ENCODE assay signal across 10 mouse cellular contexts in the genomic region with DNA sequence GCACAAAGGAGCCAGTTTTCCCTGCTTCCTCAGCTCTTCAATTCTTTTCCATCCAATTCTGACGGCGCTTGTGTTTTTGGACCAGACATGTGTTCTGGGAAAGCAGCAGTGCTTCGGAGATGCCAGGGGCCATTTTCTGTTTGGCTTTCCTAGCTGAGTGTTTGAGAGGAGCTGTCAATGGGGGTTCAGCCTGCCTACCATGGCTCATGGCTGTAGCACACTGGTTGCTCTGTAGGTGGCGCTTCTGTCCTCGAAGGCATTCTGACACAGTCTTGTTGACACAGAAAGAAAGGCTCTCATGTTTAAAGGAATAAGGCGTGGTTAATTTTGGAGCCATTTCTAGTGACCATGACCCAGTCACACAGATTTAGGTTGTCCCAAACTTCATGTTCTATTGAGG. TPM values are rescaled to one million over a fixed set of nuclear protein-coding genes. Genes with fewer than 3 reads are reported as not detected.
A peak's percentile ranks its signal among the peaks of the same experiment; 100 is the strongest.
DNase-seq lines count a peak whose midpoint lies in the region; ATAC-seq and TF ChIP-seq lines count a peak whose summit lies in the region.
"Had no signal": no experiment of that assay in that cellular context is flagged by ENCODE, and none has a peak within 500 bp of the region (broad histone marks: within the 10 kb centered on the region; RNA-seq: fewer than 3 reads in every experiment).

No protein-coding gene starts in this region.

- TF ChIP-seq CTCF in midbrain, postnatal 0 days (IDR thresholded peaks at IDR 0.05), result peak; percentile 23; the same call in 1 of the 2 replicates
- no peak; the same call in 1 of the 2 replicates for TF ChIP-seq CTCF in forebrain, postnatal 0 days (IDR thresholded peaks at IDR 0.05; ENCODE audit: low read depth)

- peak; percentile 15 to 32 for DNase-seq in cerebellum, postnatal 14 days
- no peak for DNase-seq in cerebellum, adult 18-20 months
- DNase-seq in midbrain, postnatal 0 days (ENCODE audit: low spot score), result no peak
- no peak for DNase-seq in midbrain, embryonic 14.5 days
- peak; percentile 29 for DNase-seq in induced T-regulatory cell, adult 2 months (ENCODE audit: low read depth)
- DNase-seq in thymus, postnatal 0 days (ENCODE audit: low spot score), result peak; percentile 35
- no peak for DNase-seq in forebrain, postnatal 0 days
- no peak for DNase-seq in heart, postnatal 25 days (ENCODE audit: low spot score)

- no peak overlapping the region for H3K4me2 ChIP-seq in midbrain, postnatal 0 days (ENCODE audit: low read depth, low read length, poor library complexity, severe bottlenecking)
- H3K4me2 ChIP-seq in midbrain, embryonic 14.5 days (ENCODE audit: low read length), result no peak overlapping the region
- no peak overlapping the region for H3K4me2 ChIP-seq in forebrain, postnatal 0 days (ENCODE audit: low read depth)
- H3K4me2 ChIP-seq: heart, embryonic 11.5 days had no signal

- no peak for ATAC-seq in midbrain, postnatal 0 days (ENCODE audit: low FRiP score)
- no peak for ATAC-seq in midbrain, embryonic 14.5 days (ENCODE audit: low FRiP score, low TSS enrichment)
- ATAC-seq in forebrain, postnatal 0 days, result no peak

- H3K9ac ChIP-seq in midbrain, postnatal 0 days (replicated peaks; ENCODE audit: low read length, poor library complexity, severe bottlenecking), result no peak overlapping the region
- no peak overlapping the region for H3K9ac ChIP-seq in midbrain, embryonic 14.5 days (replicated peaks; ENCODE audit: low read length)
- no peak overlapping the region for H3K9ac ChIP-seq in forebrain, postnatal 0 days

- H3K9me3 ChIP-seq in midbrain, postnatal 0 days (ENCODE audit: low read length), result no peaks in the 10 kb centered on the region
- H3K9me3 ChIP-seq in midbrain, embryonic 14.5 days (ENCODE audit: control insufficient read depth, low read length), result no peaks in the 10 kb centered on the region
- no peaks in the 10 kb centered on the region for H3K9me3 ChIP-seq in forebrain, postnatal 0 days (ENCODE audit: low read length)

- no peaks in the 10 kb centered on the region for H3K27me3 ChIP-seq in midbrain, postnatal 0 days (ENCODE audit: insufficient read depth, low read length)
- H3K27me3 ChIP-seq in midbrain, embryonic 14.5 days (ENCODE audit: control insufficient read depth, insufficient read depth, low read length), result no peaks in the 10 kb centered on the region
- no peaks in the 10 kb centered on the region for H3K27me3 ChIP-seq in forebrain, postnatal 0 days (ENCODE audit: insufficient read depth, low read length)

- 78% methylated on average over 6 of the region's 6 CpGs for WGBS in midbrain, postnatal 0 days
- 75% methylated on average over 6 of the region's 6 CpGs for WGBS in midbrain, embryonic 14.5 days
- 73% methylated on average over 6 of the region's 6 CpGs for WGBS in forebrain, postnatal 0 days

- no peak overlapping the region for H3K27ac ChIP-seq in midbrain, postnatal 0 days (ENCODE audit: low read depth, low read length)
- no peak overlapping the region for H3K27ac ChIP-seq in midbrain, embryonic 14.5 days (replicated peaks; ENCODE audit: low read depth, low read length)
- H3K27ac ChIP-seq in forebrain, postnatal 0 days (ENCODE audit: low read depth, low read length), result no peak overlapping the region

- H3K36me3 ChIP-seq in midbrain, postnatal 0 days (ENCODE audit: insufficient read depth, low read length), result no peaks in the 10 kb centered on the region
- H3K36me3 ChIP-seq in midbrain, embryonic 14.5 days (ENCODE audit: control insufficient read depth, insufficient read depth, low read length), result no peaks in the 10 kb centered on the region
- H3K36me3 ChIP-seq in forebrain, postnatal 0 days (ENCODE audit: insufficient read depth), result no peaks in the 10 kb centered on the region
- H3K36me3 ChIP-seq: G1E had no signal

- H3K4me3 ChIP-seq in midbrain, postnatal 0 days (ENCODE audit: low read depth, low read length), result no peak overlapping the region
- H3K4me3 ChIP-seq in midbrain, embryonic 14.5 days (replicated peaks; ENCODE audit: low read depth, low read length), result no peak overlapping the region
- H3K4me3 ChIP-seq in forebrain, postnatal 0 days (ENCODE audit: low read depth, low read length), result no peak overlapping the region

- no peaks in the 10 kb centered on the region for H3K4me1 ChIP-seq in midbrain, postnatal 0 days (ENCODE audit: insufficient read depth, low read length)
- no peaks in the 10 kb centered on the region for H3K4me1 ChIP-seq in midbrain, embryonic 14.5 days (ENCODE audit: control insufficient read depth, insufficient read depth, low read length)
- H3K4me1 ChIP-seq in forebrain, postnatal 0 days (ENCODE audit: insufficient read depth), result no peaks in the 10 kb centered on the region

- intact Hi-C loops in heart, postnatal 25 days (cut with DNase I), result loop anchor here (2.0 kb wide), 1 partner anchor 177 kb away; no protein-coding TSS in a partner anchor

RNA-seq across cellular contexts. Expression of a gene that starts 45.9 kb away (rescaled TPM):
- total RNA-seq in midbrain, postnatal 0 days (2014; rRNA removed), result 0.14 and 0.44 TPM in 2 replicates
- polyA plus RNA-seq in midbrain, postnatal 0 days (2015; fragmentation: Nextera tagmentation; extraction: Ambion mirVana), result 0.21 and 0.31 TPM in 2 replicates
- 0.13 and 0.32 TPM in 2 replicates for polyA plus RNA-seq in midbrain, embryonic 14.5 days (2014; fragmentation: Nextera tagmentation; extraction: Ambion mirVana)
- 0.36 and 0.59 TPM in 2 replicates for polyA plus RNA-seq in thymus, postnatal 0 days (2015; fragmentation: Nextera tagmentation; extraction: Ambion mirVana)
- 0.19 and 0.54 TPM in 2 replicates for total RNA-seq in forebrain, postnatal 0 days (2014; rRNA removed)
- polyA plus RNA-seq in forebrain, postnatal 0 days (2015; fragmentation: Nextera tagmentation; extraction: Ambion mirVana), result 0.28 and 0.50 TPM in 2 replicates
- total RNA-seq in heart, postnatal 25 days (2021), result under 1 TPM in 1 of 2 experiments, not detected in 1; 0.05 TPM
- polyA plus RNA-seq: G1E had no signal

Comparison
In these comparisons a context has a peak if more than half of its experiments do, and no peak if none do; other contexts are left out.
1. DNase-seq: peak in cerebellum, postnatal 14 days (2 of 2), induced T-regulatory cell, adult 2 months (single experiment) and thymus, postnatal 0 days (single experiment); none in cerebellum, adult 18-20 months (0 of 2), midbrain, postnatal 0 days (single experiment), midbrain, embryonic 14.5 days (single experiment), forebrain, postnatal 0 days (single experiment) and heart, postnatal 25 days (single experiment).